Mouse (Mus musculus) regulatory T cell (primary cell): ENCODE data around the gene Pip4k2b.

Source experiments
- in situ Hi-C: fragments of 300-600 bp; cut with MboI, MseI; formaldehyde crosslinking; loops from one replicate; pipeline ENCODE4 v1.15.1; 2025; ENCODE audit warnings: high pct_unique_total_duplicates

The Pip4k2b gene

DNA sequence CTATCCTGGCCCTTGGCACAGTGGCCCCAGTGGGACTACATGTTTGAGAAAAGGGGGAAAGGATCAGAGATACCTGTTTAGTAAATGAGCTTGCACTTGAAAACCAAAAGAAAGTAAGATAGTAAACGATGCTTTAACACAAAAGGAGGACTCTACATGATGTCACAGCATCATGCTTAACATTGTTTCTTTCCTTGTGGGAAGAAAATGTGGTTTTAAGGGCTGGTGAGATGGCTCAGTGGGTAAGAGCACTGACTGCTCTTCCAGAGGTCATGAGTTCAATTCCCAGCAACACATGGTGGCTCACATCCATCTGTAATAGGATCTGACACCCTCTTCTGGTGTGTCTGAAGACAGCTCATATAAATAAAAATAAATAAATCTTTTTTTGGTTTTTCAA, 13.6 kb upstream of the Pip4k2b start:
- in situ Hi-C loops = no loop called here

DNA sequence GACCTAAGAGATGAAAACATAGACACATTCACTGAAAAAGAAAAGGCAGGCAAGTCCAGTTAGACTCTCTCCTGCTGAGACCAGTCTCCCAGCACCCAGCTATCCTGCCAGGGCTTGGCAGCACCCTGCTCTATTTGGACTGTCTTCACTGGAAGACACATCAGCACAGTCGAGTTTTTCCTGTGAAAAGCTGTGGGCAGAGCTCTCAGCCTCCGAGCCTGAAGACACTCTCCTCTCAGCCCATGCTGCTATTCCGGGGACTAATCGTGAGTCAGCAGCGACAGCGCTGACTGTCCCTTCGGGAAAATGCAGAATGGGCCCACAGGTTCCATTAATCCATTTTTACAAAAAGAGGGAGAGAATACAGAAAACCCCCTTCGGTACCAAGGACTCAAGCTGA, 8.8 kb upstream of the Pip4k2b start:
- in situ Hi-C loops = no loop called here

DNA sequence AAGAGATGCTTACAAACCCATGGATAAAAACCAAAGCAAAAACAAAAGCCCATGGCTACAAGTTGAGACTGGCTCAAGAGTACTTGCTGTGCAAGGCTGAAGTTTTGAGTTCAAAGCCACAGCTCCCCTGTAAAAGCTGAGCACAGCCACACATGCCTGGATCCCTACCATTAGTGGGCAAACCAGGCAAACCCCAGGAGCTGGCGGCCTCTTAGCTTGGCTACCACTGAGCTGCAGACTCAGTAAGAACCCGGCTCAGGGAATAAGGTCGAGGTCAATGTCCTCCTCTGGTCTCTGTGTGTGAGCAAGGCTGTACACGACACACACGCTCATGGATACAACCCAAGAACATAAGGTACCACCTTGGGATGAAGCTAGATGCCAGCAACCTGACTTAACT, 4.0 kb upstream of the Pip4k2b start:
- in situ Hi-C loops = no loop called here

DNA sequence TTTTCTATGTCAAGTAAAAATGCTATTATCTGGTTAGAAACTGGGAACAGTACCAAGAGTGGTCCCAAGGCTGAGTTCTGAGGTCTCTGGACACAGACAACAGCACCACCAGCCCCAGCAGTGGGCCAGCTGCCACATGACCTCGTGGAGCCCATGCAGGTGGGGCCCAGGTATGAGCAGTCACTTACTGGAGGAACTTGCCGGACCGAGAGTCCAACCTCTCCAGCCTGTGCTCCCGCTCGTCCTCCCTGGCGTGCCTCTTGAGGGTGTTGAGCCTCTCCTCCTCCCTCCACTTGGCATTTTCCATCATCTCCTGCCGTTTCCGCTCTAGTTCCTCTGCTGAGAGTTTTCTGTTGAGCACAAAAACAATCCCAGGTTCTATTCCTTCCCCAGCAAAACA, 3.3 kb upstream of the Pip4k2b start:
- in situ Hi-C loops = no loop called here

DNA sequence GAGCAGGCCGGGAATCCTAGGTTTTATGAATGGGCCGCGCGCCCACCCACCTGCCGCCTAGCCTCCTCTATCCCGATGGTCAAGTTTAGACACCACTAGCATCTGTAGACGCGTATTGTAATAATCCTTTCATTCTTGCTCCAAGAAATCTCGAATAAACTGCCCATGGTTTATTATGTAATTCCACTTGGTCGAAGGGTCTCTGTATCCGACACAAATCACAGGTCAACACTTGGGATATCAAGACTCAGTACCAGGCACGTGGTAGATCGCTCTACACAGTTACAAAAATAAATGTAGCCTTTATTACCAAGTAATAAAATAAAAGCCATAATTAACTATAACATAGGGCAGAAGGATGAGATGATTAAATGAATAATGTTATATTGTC, 822 bp upstream of the Pip4k2b start:
- in situ Hi-C loops = no loop called here

DNA sequence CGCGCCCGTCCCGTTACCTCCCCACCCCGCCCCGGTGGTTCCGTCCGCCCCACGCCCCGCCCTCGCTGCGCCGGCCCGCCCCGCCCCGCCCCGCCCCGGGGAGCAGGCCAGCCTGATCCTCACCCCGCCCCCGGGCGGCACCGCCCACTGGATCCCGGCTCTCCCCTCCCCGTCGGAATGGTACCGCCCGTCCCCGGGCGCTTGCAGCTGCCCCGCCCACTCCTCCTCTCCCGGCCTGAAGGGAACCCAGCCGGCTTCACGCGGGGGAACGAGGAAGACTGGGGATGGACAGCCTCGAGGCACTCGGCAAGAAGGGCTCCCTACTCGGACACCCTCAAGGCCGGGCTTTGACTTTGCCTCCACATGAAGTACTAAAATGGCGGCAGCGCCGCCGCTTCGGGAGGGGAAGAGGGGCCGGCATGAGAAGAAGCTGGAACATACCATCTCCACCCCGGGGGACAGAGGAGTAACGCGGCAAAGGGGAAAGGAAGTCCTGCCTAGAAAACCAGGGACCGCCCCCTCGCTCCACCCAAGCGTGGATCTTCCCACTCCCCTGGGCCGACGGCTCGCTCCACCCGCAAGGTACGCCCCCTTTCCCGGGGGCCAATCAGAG, 320 bp upstream of the Pip4k2b start:
- in situ Hi-C loops = loop anchor here (5.0 kb wide), 1 partner anchor 52 kb away; the partner anchor contains the start of gene Lasp1

DNA sequence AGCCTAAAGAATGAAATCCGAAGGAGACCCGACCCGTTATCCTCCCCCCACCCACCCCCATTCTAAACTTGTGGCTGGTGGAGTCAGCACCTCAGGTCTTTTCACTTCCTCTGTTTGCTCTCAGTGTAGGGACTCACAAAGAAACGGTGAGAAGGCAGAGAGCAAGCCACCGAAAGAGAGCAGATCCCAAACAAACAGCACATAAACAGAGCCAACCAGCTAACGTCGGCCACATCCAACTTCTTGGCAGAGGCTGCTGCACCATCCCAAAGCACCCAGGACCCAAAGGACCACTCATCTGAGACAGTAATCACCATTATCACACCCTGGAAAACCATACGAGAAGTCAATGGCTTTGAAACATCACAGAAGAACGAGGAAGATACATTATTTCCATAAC, 1.1 kb downstream of the Pip4k2b start:
- in situ Hi-C loops = loop anchor here (5.0 kb wide), 1 partner anchor 54 kb away; the partner anchor contains the start of gene Lasp1

DNA sequence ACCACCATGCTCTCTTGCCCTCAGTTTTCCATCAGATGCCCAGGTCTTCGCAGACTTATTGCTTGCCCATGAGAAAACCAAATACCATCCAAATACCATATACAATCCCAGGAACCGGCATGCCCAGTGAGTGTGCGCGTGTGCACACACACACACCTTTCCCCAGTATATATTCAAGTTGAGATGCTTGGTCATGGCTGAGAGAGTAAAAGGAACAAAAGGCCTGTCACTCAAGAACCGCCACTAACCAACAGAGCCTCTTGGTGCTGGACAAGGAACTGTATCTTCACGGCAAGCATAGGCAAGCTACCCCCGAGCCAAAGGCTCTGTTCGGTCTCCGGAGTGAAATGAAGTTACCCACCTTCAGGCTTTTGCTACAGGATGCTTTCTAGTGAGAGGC, 1.9 kb downstream of the Pip4k2b start:
- in situ Hi-C loops = loop anchor here (5.0 kb wide), 1 partner anchor 55 kb away; the partner anchor contains the start of gene Lasp1

DNA sequence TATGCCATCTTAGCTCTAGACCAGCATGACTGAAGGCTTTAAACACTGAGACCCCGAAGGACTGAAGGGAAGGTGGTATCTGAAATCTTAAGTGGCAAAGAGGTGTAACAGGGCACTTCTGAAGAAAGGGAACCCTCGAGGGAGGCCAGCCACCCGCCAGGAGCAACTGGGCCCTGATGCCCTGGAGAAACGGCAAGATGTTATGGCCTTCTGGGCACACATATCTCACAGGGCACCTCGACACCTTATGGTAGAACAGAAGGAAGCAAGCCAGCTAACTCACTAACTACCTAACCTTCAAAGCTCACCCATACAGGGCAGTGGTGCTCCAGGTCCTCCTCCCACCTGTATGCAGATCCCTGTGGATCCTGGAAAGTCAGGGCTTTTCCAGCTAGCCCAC, 2.3 kb downstream of the Pip4k2b start:
- in situ Hi-C loops = loop anchor here (5.0 kb wide), 1 partner anchor 55 kb away; the partner anchor contains the start of gene Lasp1

DNA sequence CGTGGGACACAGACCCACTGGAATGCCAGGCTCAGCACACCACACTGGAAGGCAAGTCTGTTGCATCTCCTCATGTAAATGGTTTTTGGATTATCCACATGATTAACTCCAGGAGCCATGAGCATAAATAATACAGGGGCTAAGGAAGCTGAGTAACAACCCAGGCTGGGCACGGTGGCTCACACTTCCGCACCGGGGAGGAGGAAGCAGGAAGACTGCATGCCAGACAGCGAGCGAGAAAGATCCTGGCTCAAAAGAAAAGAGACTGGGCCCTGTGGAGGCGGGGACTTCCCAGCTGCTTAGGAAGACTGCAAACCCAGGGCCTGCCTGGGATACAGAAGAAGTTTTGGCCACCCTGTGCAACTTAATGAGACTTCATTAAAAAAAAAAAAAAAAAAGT, 4.3 kb downstream of the Pip4k2b start:
- in situ Hi-C loops = loop anchor here (5.0 kb wide), 1 partner anchor 57 kb away; the partner anchor contains the start of gene Lasp1

DNA sequence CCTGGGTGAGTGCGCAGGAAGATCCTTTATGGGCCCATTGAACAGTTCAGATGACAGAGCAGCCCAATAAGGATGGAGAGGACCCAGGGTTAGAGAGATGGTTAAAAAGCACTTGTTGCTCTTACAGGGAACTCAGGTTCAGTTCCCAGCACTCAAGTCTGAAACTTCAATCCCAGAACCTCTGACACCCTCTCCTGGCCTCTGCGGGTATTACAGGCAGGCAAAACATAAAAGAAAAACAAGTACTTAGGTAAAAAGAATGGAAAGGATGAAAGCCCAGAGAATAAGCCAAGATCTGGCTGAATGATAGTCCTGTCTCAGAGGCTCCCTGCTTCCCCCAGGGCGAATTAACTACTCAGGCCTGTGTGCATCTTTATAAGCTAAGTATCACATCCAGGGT, 5.3 kb downstream of the Pip4k2b start:
- in situ Hi-C loops = loop anchor here (5.0 kb wide), 1 partner anchor 37 kb away; the partner anchor contains the start of genes Pcgf2 and Psmb3

DNA sequence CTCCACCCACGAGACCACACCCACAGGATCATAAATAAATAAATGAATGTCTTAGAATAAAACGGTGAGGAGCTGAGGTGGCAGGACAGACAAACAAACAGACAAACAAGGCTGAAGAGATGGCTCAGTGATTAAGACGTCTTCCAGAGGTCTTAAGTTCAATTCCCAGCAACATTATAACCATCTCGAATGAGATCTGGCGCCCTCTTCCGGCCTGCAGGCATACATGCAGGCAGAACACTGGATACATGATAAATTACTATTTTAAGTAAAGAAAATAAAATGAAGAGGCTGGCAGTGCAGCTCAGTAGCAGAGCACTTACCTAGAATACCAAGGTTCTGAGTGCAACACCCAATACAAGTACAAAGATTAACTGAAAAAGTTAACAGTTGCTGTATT, 5.8 kb downstream of the Pip4k2b start:
- in situ Hi-C loops = loop anchor here (5.0 kb wide), 1 partner anchor 36 kb away; the partner anchor contains the start of genes Pcgf2 and Psmb3

DNA sequence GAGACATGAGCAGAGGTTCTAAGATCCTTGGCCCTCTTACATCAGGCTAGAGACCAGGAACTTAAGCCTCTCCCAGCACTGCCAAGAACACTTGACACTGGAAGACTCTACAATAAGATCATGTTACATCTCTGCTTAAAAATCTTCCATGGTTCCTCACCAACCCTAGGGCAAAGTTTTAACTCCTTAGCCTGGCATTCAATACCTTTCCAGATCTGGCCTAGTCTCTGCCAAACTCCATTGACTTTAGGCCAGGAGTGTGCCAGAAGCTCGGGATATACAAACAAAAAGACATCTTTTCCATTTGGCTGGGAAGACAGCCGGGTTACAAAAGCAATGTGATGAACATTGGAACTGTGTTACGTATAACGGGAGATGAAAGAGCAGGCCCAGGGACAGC, 6.9 kb downstream of the Pip4k2b start:
- in situ Hi-C loops = loop anchor here (5.0 kb wide), 1 partner anchor 35 kb away; the partner anchor contains the start of genes Pcgf2 and Psmb3

DNA sequence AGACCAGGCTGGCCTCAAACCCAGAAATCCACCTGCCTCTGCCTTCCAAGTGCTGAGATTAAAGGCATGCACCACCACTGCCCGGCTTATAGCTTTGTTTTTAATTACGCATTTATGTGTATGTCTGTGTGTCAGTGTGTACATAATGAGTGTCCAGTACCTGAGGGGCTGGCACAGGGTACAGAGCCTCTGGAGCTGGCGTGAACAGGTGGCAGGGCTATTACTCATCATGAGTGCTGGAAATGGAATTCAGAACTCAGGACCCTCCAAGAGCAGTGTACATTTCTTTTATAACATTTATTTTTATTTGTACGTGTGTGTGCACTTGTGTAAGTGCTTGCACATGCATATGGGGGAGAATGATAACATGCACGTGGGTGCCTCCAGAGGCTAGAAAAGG, 7.9 kb downstream of the Pip4k2b start:
- in situ Hi-C loops = loop anchor here (5.0 kb wide), 1 partner anchor 34 kb away; the partner anchor contains the start of genes Pcgf2 and Psmb3

DNA sequence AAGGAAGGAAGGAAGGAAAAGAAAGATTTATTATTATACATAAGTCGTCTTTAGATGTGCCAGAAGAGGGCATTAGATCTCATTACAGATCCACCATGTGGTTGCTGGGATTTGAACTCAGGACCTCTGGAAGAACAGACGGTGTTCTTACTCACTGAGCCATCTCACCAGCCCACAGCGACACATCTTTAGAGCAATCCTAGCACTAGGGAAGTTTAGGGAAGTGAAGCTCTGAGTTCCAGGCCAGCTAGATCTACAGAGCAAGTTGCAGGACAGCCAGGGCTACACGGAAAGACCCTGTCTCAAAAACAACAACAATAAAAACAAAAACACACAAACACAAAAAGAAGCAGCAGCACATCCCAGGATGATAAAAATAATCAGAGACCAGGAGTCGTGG, 9.7 kb downstream of the Pip4k2b start:
- in situ Hi-C loops = loop anchor here (5.0 kb wide), 1 partner anchor 33 kb away; the partner anchor contains the start of genes Pcgf2 and Psmb3

DNA sequence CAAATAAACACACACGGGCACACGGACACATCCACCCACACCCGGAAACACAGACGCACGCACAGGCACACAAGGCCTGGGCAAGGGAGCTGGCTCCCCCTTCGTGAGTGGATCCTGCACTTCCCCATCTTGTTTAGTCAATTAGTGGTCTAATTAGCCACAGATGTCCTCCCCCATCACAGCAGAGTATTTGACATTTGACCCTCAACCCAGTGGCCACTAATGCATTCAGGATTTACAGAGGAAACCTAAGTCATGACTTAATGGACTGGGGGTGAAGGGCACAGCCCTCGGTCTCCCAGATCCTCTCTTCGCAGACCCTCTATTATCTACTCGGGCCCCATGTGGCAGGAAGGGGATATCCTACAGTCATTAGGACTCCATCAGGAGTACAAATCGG, 10.8 kb downstream of the Pip4k2b start:
- in situ Hi-C loops = no loop called here

DNA sequence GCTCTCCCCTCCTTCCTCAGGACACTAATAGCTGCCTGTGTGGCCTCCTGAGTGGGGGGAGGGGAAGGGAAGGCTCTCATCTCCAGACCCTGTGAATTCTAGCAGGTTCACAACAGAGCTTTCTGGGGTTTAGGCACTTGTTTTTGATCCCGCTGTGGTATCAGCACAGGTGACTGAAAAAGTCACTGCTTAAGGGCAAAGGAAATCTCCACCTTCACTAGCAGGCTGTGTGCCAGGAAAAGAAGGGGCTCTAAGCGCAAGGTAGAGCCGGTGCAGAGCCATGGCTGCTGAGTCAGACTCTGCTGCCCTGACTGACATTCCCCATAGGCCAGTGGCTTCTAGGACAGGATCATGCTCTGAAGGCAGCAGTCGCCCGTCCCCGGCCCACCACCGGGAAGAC, 15.8 kb downstream of the Pip4k2b start:
- in situ Hi-C loops = no loop called here

DNA sequence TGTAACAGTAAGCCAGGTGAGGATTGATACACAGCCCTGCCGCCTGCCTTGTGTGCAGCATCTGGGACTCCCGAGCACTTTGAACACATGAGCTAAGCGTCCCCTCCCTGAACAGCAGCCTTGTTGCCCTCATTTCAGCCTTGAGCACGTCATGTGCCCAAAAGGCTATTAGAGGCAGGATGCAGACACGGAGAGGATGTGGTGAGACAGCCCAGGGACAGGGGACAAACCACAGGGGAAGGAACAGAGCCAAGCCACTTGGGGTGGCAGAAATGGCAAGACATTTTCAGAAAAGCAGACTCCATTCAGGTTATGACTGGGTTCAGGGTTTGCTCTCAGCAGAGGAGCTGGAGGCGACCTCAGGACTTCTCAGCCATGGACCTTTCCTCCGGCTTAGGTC, 16.2 kb downstream of the Pip4k2b start:
- in situ Hi-C loops = no loop called here

DNA sequence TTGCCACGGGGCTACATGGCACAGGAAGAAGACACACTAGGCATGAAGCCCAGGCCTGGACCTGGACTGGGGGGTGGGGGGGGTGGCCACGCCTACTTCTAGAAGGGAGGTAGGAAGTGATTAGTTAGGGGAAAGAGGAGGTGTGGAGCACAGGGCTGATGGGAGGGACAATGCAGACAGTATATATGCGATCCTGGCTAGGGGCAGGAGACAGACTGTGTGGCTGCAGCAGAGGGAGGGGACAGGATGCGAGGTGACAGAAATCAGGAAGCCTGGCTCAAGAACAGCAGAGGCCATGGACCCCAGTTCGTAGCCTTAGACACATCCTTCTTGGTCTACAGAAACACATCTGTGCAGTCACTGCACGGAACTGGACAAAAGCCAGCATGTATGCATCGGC, 20.8 kb downstream of the Pip4k2b start:
- in situ Hi-C loops = no loop called here

DNA sequence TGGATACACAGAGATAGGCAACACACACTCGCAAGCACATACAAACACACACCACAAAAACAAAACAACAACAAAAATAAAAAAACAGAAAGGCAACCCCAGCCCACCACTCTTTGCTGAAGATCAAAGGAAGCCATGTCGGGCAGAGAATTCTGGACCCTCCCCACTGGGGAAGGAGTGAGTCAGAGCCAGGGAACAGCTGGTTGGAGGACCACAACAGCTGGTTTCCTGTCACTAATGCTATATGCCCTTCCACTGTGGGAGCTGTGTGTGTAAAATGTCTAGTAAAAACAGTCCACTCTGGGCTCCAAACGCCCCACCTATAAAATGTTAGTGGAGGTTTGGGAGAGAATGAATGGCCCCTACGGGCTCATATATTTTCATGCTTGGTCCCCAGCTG, 23.2 kb downstream of the Pip4k2b start:
- in situ Hi-C loops = no loop called here

DNA sequence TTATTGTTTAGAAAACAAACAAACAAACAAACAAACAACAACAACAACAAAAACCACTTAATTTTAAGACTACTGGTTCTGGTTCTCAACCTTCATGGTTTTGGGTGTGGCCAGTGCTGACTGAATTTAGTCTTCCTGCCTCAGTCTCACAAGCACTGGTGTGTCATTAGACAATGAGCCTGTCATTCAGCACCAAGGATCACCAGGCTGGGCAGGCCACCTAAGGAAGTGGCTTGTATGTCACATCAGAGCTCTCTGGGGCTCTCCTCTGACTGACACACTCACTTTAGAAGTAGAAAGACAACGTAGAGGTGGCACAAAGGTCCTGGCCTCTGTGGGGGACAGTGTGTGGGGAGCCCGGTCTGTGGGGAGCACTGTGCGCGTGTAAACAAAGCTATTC, 25.5 kb downstream of the Pip4k2b start:
- in situ Hi-C loops = no loop called here

DNA sequence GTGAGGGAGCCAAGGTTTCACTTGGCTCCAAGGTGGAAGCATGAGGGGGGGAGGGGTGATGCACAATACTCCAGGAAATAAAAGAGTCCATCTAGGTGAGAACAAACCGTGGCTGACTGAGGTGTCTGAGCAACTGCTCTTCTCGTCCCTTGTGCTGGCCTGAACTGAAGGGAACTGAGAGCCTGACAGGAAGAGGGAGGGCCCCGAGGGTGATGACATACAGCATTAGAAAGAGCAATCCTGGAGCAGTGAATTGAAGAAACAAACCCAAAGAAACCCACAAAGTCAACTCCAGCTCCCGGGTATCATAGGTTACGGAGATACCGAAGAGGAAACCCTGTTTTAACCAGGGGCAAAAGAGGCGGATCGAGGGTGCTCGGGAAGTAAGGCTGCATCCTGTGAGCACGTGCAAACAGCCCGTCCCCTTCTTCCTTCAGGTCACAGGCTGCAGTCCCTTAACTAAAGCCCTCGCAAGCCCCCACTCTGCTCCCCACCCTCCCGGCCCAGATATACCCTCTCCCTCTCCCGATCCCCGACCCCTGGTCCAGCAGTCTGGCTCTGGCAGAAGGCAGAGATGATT, 26.1 kb downstream of the Pip4k2b start:
- in situ Hi-C loops = no loop called here
